Mouse (Mus musculus): ENCODE measurements around the gene Insm2. TPM values are rescaled to one million over a fixed set of nuclear protein-coding genes. Genes with fewer than 3 reads are reported as not detected.

The Insm2 gene
- total and polyA plus RNA-seq, 3 experiments = not detected

GRCm38 (mm10) chr12:55560025-55560690, 39.1 kb upstream of the Insm2 start (continued):
- TF ChIP-seq ELF1 (IDR thresholded peaks at IDR 0.05; ENCODE audit: low read depth, low read length) (peak; percentile 16; the same call in 1 of the 2 replicates), GABPA (IDR thresholded peaks at IDR 0.05; ENCODE audit: insufficient replicate concordance, low read depth, low read length) (no peak), MYC (IDR thresholded peaks at IDR 0.05; ENCODE audit: low read depth, low read length) (no peak), CHD1 (IDR thresholded peaks at IDR 0.05; ENCODE audit: low read depth, low read length) (no peak)

GRCm38 (mm10) chr12:55563742-55564141, 35.5 kb upstream of the Insm2 start:
- H3K79me2 ChIP-seq (replicated peaks; ENCODE audit: control insufficient read depth, extremely low read depth, insufficient read depth, poor library complexity, severe bottlenecking) = no peaks in the 10 kb centered on the region
- H3K4me3 ChIP-seq (replicated peaks in 1 of 3; ENCODE audit: low read depth in 2 of 3, low read length in 2 of 3, poor library complexity in 1 of 3) = no peak overlapping the region
- no peaks in the 10 kb centered on the region for H3K36me3 ChIP-seq (replicated peaks in 1 of 2; ENCODE audit: control insufficient read depth in 1 of 2, insufficient read depth in 1 of 2, low read length in 1 of 2)
- H3K9ac ChIP-seq (ENCODE audit: insufficient read depth, low read depth) = no peak overlapping the region
- DNase-seq (ENCODE audit: extremely low read depth) = no peak
- no peak overlapping the region for H3K4me2 ChIP-seq (ENCODE audit: insufficient read depth, low read depth, poor library complexity, severe bottlenecking)
- TF ChIP-seq ZNF384 (IDR thresholded peaks at IDR 0.05; ENCODE audit: low read depth, low read length) (no peak), MAX (IDR thresholded peaks at IDR 0.05; ENCODE audit: low read length) (no peak), SIN3A (IDR thresholded peaks at IDR 0.05; ENCODE audit: low read length) (no peak), ZC3H11A (IDR thresholded peaks at IDR 0.05; ENCODE audit: low read depth, low read length) (no peak), MYC (IDR thresholded peaks at IDR 0.05; ENCODE audit: low read depth, low read length) (no peak), HCFC1 (IDR thresholded peaks at IDR 0.05; ENCODE audit: low read depth, low read length) (no peak), USF1 (IDR thresholded peaks at IDR 0.05; ENCODE audit: low read depth, low read length) (no peak), NELFE (IDR thresholded peaks at IDR 0.05; ENCODE audit: low read depth, low read length) (no peak), MAFK (IDR thresholded peaks at IDR 0.05; ENCODE audit: insufficient replicate concordance, low read length) (no peak), ZKSCAN1 (IDR thresholded peaks at IDR 0.05; ENCODE audit: borderline replicate concordance, low read depth, low read length) (no peak), TBP (conservative IDR thresholded peaks at IDR 0.05; ENCODE audit: low read depth, low read length) (no peak), JUN (IDR thresholded peaks at IDR 0.05; ENCODE audit: insufficient read depth, low read depth, low read length) (no peak), KAT2A (IDR thresholded peaks at IDR 0.05; ENCODE audit: insufficient replicate concordance, low read length) (no peak), CTCF (conservative IDR thresholded peaks at IDR 0.05 in 1 of 2, IDR thresholded peaks at IDR 0.05 in 1 of 2; ENCODE audit: low read depth in 2 of 2, low read length in 2 of 2) (no peak), NRF1 (IDR thresholded peaks at IDR 0.05; ENCODE audit: low read depth, low read length) (no peak), EP300 (IDR thresholded peaks at IDR 0.05; ENCODE audit: low read length) (no peak), MEF2A (IDR thresholded peaks at IDR 0.05; ENCODE audit: borderline replicate concordance, low read depth, low read length) (no peak)
- in situ Hi-C loops (cut with MboI; ENCODE audit: low pct_ligation_motif_present, low pct_unique_long_range_greater_than_20kb, low sequenced_read_pairs) = no loop called here
- no peaks in the 10 kb centered on the region for H3K27me3 ChIP-seq (replicated peaks)
- no peaks in the 10 kb centered on the region for H3K9me3 ChIP-seq (replicated peaks; ENCODE audit: low read length)
- dilution Hi-C loops (cut with MboI; ENCODE audit: extremely low pct_ligation_motif_present, extremely low pct_unique_long_range_greater_than_20kb, low sequenced_read_pairs) = no loop called here
- no peak overlapping the region for H3K27ac ChIP-seq (ENCODE audit: insufficient read depth, low read depth)
- peaks cover 3 to 10% of the 10 kb centered on the region in 2 experiments; a peak in 3 of 4 replicates for H3K4me1 ChIP-seq (ENCODE audit: control insufficient read depth in 1 of 2, insufficient read depth in 2 of 2)

Measured in CH12.LX (cell line).